Mouse (Mus musculus) heart, postnatal 0 days (tissue): ENCODE measurements at regions not wholly inside any gene's neighbourhood (a gene's known extent, or its start where the extent isn't known, plus 50 kb on each side); places are given as distances from the start of the nearest gene placed in this dataset.

Source experiments
- CTCF ChIP-seq: IDR thresholded peaks from 2 replicates; pipeline ENCODE4 v1.5.1; 2016; ENCODE audit warnings: antibody characterized with exemption, control low read depth, low read depth
- EP300 ChIP-seq: IDR thresholded peaks from 2 replicates; pipeline ENCODE4 v1.6.1; 2016; ENCODE audit warnings: antibody characterized with exemption, low read depth

DNA sequence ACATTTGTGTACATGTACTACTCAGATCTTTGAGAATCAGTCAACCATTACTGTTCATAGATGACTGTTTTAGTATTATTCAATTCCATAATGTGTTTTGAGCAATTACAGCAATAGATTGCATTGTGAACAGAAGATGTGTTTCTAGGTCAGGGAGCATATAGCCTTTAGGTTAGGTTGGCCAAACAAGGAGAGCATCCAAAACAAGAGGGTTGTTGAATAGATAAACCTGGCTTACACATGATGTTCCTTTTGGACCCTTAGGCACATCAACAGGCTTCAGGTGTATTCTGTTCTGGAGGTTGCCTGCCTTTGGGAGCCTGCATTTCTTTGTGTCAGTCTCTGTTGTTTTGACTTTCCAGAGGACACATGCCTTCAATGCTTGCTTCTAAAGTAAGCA lies 123.4 kb upstream of the Fam84a start:
- TF ChIP-seq CTCF (no peak), EP300 (no peak)
